Mouse (Mus musculus) retina, postnatal 7 days (tissue): ENCODE measurements at regions not wholly inside any gene's neighbourhood (a gene's known extent, or its start where the extent isn't known, plus 50 kb on each side); places are given as distances from the start of the nearest gene placed in this dataset.

Experiments used
- DNase-seq: peaks from one replicate; pipeline ENCODE4 v3.0.0-alpha.2; 2012; ENCODE audit warnings: low read depth, low spot score

GRCm38 (mm10) chr3:40167970-40168626, 363.0 kb upstream of the Intu start:
- DNase-seq, result no peak

- no peak for DNase-seq
These were observed 361.5 kb upstream of the Intu start for GRCm38 (mm10) chr3:40169590-40169989.

GRCm38 (mm10) chr3:40179726-40180317, 351.3 kb upstream of the Intu start:
- no peak for DNase-seq

GRCm38 (mm10) chr3:40185597-40186320, 345.3 kb upstream of the Intu start:
- DNase-seq, result no peak

DNA sequence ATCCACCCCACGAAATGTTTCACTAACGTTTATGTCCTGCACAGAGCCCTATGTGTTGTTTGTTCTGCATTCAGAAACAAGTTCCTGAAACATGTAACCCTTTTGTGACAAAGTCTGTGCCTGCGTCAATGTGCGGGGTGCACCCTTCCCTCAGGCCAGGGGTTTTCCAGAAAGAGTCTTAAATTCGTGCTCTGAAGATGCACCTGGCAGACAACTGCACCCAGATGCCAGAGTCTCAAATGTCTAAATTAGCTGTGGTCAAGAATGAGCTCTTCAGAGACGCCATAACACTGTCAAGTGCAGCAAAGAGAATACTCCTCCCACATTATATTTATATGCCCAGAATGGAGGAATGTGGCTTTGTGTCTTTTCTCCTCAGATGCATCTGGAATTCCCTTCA, 341.6 kb upstream of the Intu start:
- DNase-seq, result no peak

- DNase-seq, result no peak
These were observed 341.1 kb upstream of the Intu start for GRCm38 (mm10) chr3:40190024-40190423.

GRCm38 (mm10) chr3:40200174-40200573, 330.9 kb upstream of the Intu start:
- no peak for DNase-seq

DNA sequence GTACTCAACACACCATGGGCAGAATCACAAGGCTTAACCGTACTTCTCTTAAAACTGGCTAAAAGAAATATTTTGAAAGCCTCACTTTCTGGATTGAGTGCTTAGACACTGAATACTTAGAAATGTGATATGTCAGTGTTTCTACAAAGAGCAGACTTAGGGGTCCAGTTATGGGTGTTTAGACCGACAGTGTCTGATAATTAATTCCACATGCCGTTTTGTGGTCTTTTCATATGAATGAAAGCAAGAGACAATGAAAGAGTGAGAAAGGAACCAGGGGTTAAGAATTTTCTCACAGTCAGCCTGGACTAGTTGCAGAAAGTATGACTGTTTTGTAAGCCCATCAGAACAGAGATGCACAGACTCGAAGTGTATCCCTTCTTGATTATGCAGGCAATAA, 324.8 kb upstream of the Intu start:
- no peak for DNase-seq

- DNase-seq, result no peak
These were observed 319.3 kb upstream of the Intu start for GRCm38 (mm10) chr3:40211793-40212192.

- no peak for DNase-seq
These were observed 304.3 kb upstream of the Intu start for GRCm38 (mm10) chr3:40226772-40227171.

- no peak for DNase-seq
These were observed 287.5 kb upstream of the Intu start for GRCm38 (mm10) chr3:40243499-40244101.

DNA sequence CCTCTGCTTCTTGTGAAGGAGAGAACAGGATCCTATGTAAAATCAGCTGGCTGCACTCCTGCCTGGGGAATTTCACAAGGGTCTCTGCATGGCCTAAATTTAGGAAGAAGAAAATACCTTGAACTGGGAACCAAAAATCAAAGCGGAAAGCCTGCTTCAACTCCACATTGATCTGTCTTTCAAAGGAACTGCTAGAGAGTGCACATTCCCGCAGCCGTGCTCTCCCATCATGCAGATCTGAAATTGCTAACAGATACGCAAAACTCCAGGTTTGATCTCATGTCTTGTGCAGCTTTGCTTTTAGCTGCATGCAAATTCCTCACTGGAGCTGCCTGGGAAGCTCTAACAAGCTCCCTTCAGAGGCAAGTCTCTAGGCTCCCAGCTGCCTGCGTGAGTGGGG, 276.7 kb upstream of the Intu start:
- DNase-seq, result no peak

GRCm38 (mm10) chr3:40262536-40262935, 268.6 kb upstream of the Intu start:
- DNase-seq, result no peak

DNA sequence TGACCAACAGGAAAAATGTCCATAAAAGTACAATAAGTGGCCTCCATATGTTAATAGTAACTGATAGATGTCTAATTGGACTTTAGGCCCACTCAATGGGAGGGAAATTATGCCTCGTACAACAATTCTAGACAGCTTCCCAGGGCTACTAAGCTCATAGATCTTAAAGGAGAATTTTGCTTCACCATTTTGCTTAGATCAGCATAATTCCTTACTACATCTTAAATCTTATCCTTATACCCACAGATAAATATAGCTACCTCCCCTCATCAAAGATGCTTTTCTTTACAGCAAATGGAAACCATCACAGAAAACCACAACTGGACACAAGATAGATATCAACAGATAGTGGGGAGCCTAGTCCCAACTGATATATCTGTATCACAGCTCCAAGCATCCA, 263.6 kb upstream of the Intu start:
- no peak for DNase-seq

GRCm38 (mm10) chr3:40282926-40283325, 248.2 kb upstream of the Intu start:
- no peak for DNase-seq

GRCm38 (mm10) chr3:40286959-40287710, 244.0 kb upstream of the Intu start:
- no peak for DNase-seq

DNA sequence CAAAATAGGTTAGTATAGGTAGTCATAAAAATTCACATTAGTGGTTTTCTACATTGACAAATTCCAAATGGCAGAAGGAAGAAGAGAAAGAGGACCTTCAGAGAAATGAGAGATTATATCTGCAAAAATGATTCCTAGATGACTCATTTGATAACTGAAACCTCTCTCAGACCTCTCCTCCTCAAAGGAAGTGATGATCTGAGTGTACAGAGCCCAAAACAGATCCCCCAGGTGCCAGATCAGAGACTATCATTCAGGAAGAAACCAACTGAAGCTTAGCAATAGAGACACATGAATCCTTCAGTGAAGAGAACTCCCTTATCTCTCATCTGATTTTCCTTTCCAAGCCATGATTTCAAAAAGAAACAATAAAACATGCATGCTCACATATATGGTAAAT, 234.0 kb upstream of the Intu start:
- DNase-seq, result no peak

DNA sequence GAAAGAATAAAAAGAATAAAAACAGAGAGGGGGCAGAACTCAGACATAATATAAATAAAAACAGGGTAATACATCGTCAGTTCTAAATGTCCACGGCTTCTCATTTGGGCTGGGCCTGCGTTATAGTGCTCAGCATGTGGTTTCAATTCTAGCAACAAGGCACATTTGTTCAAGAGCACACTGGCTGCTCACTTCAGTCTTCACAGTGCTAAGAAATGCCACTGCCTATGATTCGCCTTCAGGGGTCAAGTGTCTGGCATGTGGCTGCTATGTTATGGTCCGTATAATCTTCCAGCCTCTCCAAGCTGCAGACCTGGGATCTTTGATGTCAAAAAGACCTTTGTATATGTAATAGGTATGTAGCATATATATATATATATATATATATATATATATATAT, 210.8 kb upstream of the Intu start:
- DNase-seq, result no peak

DNA sequence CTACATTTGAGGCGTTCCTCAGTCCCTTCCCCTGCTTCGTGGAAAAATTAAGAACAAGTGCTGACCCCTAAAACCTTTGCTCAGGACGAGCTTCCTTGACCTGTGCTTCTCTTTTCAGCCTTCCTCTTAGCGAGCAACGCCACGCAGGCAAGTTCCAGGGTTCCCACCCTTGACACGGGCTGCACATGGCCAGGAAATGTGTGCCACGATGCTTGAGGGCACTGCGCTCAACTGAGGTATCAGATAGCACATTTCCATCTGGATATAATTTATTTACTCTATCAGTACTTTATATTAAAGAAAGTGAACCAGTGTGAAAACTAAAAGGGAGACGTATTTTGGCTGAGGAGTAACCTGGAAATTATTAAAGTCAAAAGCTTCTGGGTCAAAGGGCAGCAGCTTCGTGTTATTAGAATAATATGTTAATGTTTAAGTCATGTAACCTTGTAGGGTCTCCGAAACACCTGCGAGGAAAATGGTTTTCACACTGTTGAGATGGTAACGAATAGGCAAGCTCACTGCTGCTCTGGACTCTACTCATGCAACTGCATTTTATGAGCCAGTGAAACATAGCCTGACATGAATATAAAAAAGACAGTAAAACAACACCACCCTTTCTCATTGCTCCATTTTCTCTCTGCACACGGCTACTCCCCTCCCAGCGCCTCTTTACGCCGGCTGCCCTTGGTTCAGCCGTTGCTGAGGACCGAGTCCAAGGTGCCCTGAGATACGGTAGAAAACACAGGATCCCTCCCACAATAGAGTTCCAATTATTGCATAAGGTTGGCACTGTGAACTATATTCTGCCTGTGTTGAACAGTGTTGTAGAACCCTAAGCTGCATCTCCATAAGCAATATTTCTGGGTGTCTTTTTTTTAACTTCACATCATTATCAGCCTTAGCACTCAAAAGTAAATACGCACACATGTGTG, 204.9 kb upstream of the Intu start:
- DNase-seq, result no peak

DNA sequence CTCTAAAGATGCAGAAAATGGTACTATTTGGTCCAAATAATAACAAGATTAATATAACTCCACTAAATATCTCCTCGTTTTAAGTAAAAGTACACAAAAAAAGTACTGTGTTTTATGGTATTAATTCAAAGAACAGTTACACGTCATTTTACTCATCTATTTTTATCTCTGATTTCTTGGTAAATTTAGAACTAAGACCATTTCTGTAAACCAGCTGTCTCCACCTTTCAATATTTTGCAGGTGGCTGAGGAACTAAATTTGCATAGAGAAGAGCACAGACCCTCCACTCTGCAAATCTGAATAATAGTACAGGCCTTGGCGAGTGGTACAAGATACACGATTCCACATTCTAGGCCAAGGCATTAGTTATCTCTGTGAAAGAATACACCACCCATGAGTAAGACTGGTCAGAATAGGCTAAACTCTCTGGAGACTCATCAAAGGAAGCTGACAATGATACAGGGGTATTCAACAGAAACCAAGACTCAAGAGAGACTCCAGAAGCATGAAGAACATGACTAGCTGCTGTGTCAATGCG, 191.5 kb upstream of the Intu start:
- DNase-seq, result no peak

DNA sequence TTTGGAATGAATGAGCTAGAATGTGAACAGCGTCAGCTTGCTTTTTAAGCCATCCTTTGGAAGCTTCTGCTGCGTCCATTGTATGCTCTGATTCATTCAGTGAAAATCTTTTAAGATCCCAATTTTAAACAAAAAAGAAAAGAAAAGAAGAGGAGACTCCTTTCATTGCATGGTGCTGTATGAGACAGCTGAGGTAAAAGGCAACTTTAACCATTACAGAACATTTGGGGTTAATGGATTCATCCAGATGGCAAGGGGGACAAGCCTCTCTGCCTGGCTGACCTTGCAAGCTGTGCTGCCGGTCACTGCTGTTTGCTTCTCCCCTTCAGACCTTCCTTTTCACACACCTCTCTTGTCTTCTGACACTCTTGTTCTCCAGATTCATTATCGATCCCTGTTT, 176.0 kb upstream of the Intu start:
- DNase-seq, result no peak
